Mouse (Mus musculus) testis, adult 2 months (tissue): ENCODE measurements around the gene Tmem120b.

ENCODE experiments used
- CTCF ChIP-seq: fragments of 200-500 bp; IDR thresholded peaks from 2 replicates; pipeline ENCODE4 v1.5.1; 2012; ENCODE audit warnings: low read depth, mild to moderate bottlenecking, inconsistent platforms, low read length, moderate library complexity; ENCODE audit not compliant: control insufficient read depth, insufficient read depth, insufficient replicate concordance
- POLR2A ChIP-seq: fragments of 200-500 bp; IDR thresholded peaks from 2 replicates; pipeline ENCODE4 v1.6.1; 2012; ENCODE audit warnings: low read depth, mild to moderate bottlenecking, inconsistent platforms, low read length, moderate library complexity; ENCODE audit not compliant: control insufficient read depth

DNA sequence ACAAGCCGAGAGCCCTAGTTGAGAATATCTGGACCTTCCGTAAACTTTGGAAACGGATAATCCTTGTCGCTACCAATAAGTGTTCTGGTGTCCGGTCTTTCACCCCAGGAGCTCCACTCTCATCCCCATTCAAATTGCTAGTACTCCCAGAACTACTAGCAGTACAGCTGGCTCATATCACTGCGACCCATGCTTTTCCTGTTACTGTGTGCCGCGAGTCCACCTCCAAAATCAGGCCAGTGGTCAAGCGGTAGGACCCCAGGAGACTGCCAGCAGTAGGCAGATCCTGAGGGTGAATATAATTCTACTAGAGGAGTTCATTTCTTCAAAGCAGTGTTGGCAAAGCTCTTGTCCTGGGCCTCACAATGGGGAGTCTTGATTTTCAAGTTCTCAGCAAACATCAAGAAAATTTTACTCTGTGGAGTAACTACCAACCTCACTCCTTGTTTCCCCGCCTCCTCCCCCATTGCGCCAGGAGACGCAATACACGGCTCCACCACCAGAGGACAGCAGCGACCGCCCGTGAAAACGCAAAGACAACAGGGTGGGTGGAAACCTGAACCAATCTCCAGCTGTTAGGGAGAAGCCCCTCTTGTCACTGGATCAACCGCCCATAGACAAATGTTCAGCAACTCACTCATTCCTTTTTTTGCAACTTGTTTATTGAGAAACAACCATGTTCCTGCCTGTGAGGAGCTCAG is 65.0 kb downstream of the Tmem120b start:
- no peak for TF ChIP-seq POLR2A
- TF ChIP-seq CTCF = peak; percentile 94
